Mouse (Mus musculus): Measurements from ENCODE around the gene Ppp1r9b. TPM values are rescaled to one million over a fixed set of nuclear protein-coding genes. Genes with fewer than 3 reads are reported as not detected.
"Not testable (repeated sequence)": the region's sequence is repeated elsewhere in the genome, so short reads cannot be mapped to it uniquely, and the experiment has no call there.

Ppp1r9b gene
- total RNA-seq, 2 experiments from 2014 or later: 705 to 706 TPM

GRCm38 (mm10) chr11:94996101-94996500, 5.3 kb downstream of the Ppp1r9b start:
- DNase-seq (ENCODE audit: low spot score in 2 of 2): no peak

GRCm38 (mm10) chr11:94996984-94997383, 6.1 kb downstream of the Ppp1r9b start:
- no peak for DNase-seq (ENCODE audit: low spot score in 2 of 2)

- DNase-seq (ENCODE audit: low spot score in 2 of 2): no peak
Observed at GRCm38 (mm10) chr11:94997596-94997995, 6.8 kb downstream of the Ppp1r9b start.

- peak; percentile 67 to 86 for DNase-seq (ENCODE audit: low spot score in 2 of 2)
Observed at GRCm38 (mm10) chr11:94998041-94998531, 7.3 kb downstream of the Ppp1r9b start.

GRCm38 (mm10) chr11:95000128-95000527, 9.3 kb downstream of the Ppp1r9b start:
- DNase-seq (ENCODE audit: low spot score in 2 of 2): no peak

- DNase-seq (ENCODE audit: low spot score in 2 of 2): no peak
Observed at GRCm38 (mm10) chr11:95000548-95000947, 9.7 kb downstream of the Ppp1r9b start.

GRCm38 (mm10) chr11:95001058-95001457, 10.2 kb downstream of the Ppp1r9b start:
- DNase-seq (ENCODE audit: low spot score in 2 of 2): peak; percentile 74 to 82

GRCm38 (mm10) chr11:95001584-95002347, 10.9 kb downstream of the Ppp1r9b start:
- DNase-seq (ENCODE audit: low spot score in 2 of 2): no peak

GRCm38 (mm10) chr11:95002705-95003104, 11.9 kb downstream of the Ppp1r9b start:
- peak in 1 of 2 experiments; percentile 66 for DNase-seq (ENCODE audit: low spot score in 2 of 2)

- no peak for DNase-seq (ENCODE audit: low spot score in 2 of 2)
Observed at GRCm38 (mm10) chr11:95004136-95004936, 13.5 kb downstream of the Ppp1r9b start.

GRCm38 (mm10) chr11:95004937-95005198, 14.0 kb downstream of the Ppp1r9b start:
- DNase-seq (ENCODE audit: low spot score in 2 of 2): no peak

- DNase-seq (ENCODE audit: low spot score in 2 of 2): no peak
Observed at GRCm38 (mm10) chr11:95006038-95006437, 15.2 kb downstream of the Ppp1r9b start.

GRCm38 (mm10) chr11:95006525-95007219, 15.8 kb downstream of the Ppp1r9b start:
- DNase-seq (ENCODE audit: low spot score in 2 of 2): peak in 1 of 2 experiments; percentile 75

GRCm38 (mm10) chr11:95007418-95007817, 16.6 kb downstream of the Ppp1r9b start:
- DNase-seq (ENCODE audit: low spot score in 2 of 2): no peak

- peak in 1 of 2 experiments; percentile 50 for DNase-seq (ENCODE audit: low spot score in 2 of 2)
Observed at GRCm38 (mm10) chr11:95008661-95009628, 18.1 kb downstream of the Ppp1r9b start.

GRCm38 (mm10) chr11:95009629-95010014, 18.8 kb downstream of the Ppp1r9b start, which contains the start of gene Samd14:
Gene Samd14 (plus strand): TSS chr11:95009879.
- peak; percentile 80 to 83 for DNase-seq (ENCODE audit: low spot score in 2 of 2)

- peak in 1 of 2 experiments; percentile 57 for DNase-seq (ENCODE audit: low spot score in 2 of 2)
Observed at GRCm38 (mm10) chr11:95010141-95010739, 19.4 kb downstream of the Ppp1r9b start.

- not testable (repeated sequence) for DNase-seq (ENCODE audit: low spot score in 2 of 2)
Observed at GRCm38 (mm10) chr11:95010841-95011403, 20.1 kb downstream of the Ppp1r9b start.

- DNase-seq (ENCODE audit: low spot score in 2 of 2): no peak
Observed at GRCm38 (mm10) chr11:95011416-95011815, 20.6 kb downstream of the Ppp1r9b start.

GRCm38 (mm10) chr11:95012075-95012474, 21.2 kb downstream of the Ppp1r9b start:
- DNase-seq (ENCODE audit: low spot score in 2 of 2): no peak

All from layer of hippocampus, postnatal 14 days (tissue).